Mouse (Mus musculus) forebrain, embryonic 15.5 days (tissue): Measurements from ENCODE around the gene Ifna9. TPM values are rescaled to one million over a fixed set of nuclear protein-coding genes. Genes with fewer than 3 reads are reported as not detected.
"Not testable (repeated sequence)": the region's sequence is repeated elsewhere in the genome, so short reads cannot be mapped to it uniquely, and the experiment has no call there.

Experiments used
- ATAC-seq: fragments of 200-750 bp; cut with Nextera tagmentation; replicated peaks from 2 replicates; pipeline ENCODE4 v1.8.0; 2017; ENCODE audit warnings: mild to moderate bottlenecking, moderate TSS enrichment, moderate library complexity
- H3K27ac ChIP-seq: fragments of 300-500 bp; sonication (generic); replicated peaks from 2 replicates; pipeline ENCODE4 v1.5.1; 2015; ENCODE audit warnings: mild to moderate bottlenecking, inconsistent platforms
- H3K27me3 ChIP-seq: fragments of 300-500 bp; sonication (generic); 2 replicates; pipeline ENCODE4 v1.6.1; 2015; ENCODE audit warnings: inconsistent platforms
- H3K36me3 ChIP-seq: fragments of 300-500 bp; sonication (generic); 2 replicates; pipeline ENCODE4 v1.6.1; 2015; ENCODE audit warnings: mild to moderate bottlenecking, inconsistent platforms
- H3K4me1 ChIP-seq: fragments of 300-500 bp; sonication (generic); 2 replicates; pipeline ENCODE4 v1.6.1; 2015; ENCODE audit warnings: inconsistent platforms
- H3K4me2 ChIP-seq: fragments of 300-500 bp; sonication (generic); replicated peaks from 2 replicates; pipeline ENCODE4 v1.6.1; 2015; ENCODE audit warnings: mild to moderate bottlenecking, inconsistent platforms
- H3K4me3 ChIP-seq: fragments of 300-500 bp; sonication (generic); 2 replicates; pipeline ENCODE4 v1.5.1; 2015; ENCODE audit warnings: mild to moderate bottlenecking, inconsistent platforms
- H3K9ac ChIP-seq: fragments of 300-500 bp; sonication (generic); replicated peaks from 2 replicates; pipeline ENCODE4 v1.6.1; 2015; ENCODE audit warnings: mild to moderate bottlenecking, inconsistent platforms
- H3K9me3 ChIP-seq: fragments of 300-500 bp; sonication (generic); 2 replicates; pipeline ENCODE4 v1.6.1; 2016; ENCODE audit warnings: inconsistent platforms
- WGBS: fragments of 180-500 bp; shearing (Covaris S2); methylation state at CpG from one replicate; pipeline ENCODE4 v1.1.7; 2015; ENCODE audit warnings: mixed read lengths; 5-methylcytosine and 5-hydroxymethylcytosine counted together
- polyA plus RNA-seq: library from polyadenylated mRNA; unstranded; fragments of >200 nt; fragmentation: Nextera tagmentation; extraction: Ambion mirVana; gene quantifications from 2 replicates; pipeline ENCODE4 v1.2.1, GENCODE M21; 2015

Gene Ifna9
- not detected in 2 replicates for polyA plus RNA-seq

DNA sequence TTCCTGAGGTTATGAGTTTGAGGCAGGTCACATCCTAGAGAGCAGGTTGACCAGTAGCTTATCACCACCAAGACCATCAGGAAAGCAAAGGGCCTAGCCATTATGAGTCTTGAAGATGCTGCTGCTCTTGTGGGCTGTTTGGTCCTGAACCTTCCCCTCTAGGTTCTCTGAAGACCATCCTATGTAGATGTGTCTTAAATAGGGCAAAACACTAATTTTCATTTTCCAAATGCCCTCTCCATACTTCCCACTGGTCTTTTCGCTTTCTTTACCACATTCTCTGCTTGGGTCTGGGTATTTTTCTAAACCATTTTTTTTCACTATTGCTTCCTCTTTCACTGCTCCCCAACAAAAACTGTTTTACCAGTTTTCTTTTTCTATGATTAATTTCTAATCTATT is at the start of gene Ifna9:
Gene Ifna9, minus strand, starts transcription at position 101 of the 400 bp plus-strand sequence.
- 87% methylated on average over 1 of the region's 1 CpGs for WGBS
- H3K4me2 ChIP-seq, result no peak within 1 kb of the TSS
- H3K9me3 ChIP-seq, result no peaks in the 10 kb centered on the region
- ATAC-seq, result no peak
- H3K9ac ChIP-seq, result no peak within 1 kb of the TSS
- H3K27ac ChIP-seq, result no peak within 1 kb of the TSS
- H3K4me3 ChIP-seq, result no peak within 1 kb of the TSS
- no peaks in the 10 kb centered on the region for H3K27me3 ChIP-seq
- no peaks in the 10 kb centered on the region for H3K36me3 ChIP-seq
- no peaks in the 10 kb centered on the region for H3K4me1 ChIP-seq

- Histone ChIP-seq H3K4me1 (no peaks in the 10 kb centered on the region), H3K27ac (no peak overlapping the region), H3K9ac (no peak overlapping the region), H3K4me3 (peak overlapping the region; percentile 18), H3K27me3 (no peaks in the 10 kb centered on the region), H3K36me3 (no peaks in the 10 kb centered on the region), H3K4me2 (peak overlapping the region; percentile 17; the same call in 1 of the 2 replicates), H3K9me3 (no peaks in the 10 kb centered on the region)
- peak; percentile 98 for ATAC-seq
- 8% methylated on average over 11 of the region's 11 CpGs for WGBS
Observed at GRCm38 (mm10) chr4:88641077-88641831, 49.1 kb upstream of the Ifna9 start.

DNA sequence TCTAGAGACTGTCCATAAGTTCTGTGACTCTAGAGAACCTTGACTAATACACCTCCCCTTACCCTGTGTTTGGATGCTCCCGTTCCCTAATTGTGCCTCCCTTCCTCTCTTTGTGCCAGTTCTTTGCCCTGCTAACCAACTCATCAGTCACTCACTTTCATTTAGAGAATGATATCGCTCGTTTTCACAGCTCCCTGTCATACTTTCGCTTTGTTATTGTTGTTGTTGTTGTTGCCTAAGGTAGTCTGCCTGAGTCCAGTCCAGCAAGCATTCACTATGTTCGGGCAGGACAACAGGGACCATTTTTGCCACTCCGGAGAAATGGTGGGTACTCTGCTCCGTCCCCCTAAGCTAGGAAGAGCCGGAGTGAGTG is 48.5 kb upstream of the Ifna9 start:
- no peak overlapping the region for H3K27ac ChIP-seq
- H3K27me3 ChIP-seq, result no peaks in the 10 kb centered on the region
- H3K4me1 ChIP-seq, result no peaks in the 10 kb centered on the region
- peak overlapping the region; percentile 17; the same call in 1 of the 2 replicates for H3K4me2 ChIP-seq
- no peaks in the 10 kb centered on the region for H3K9me3 ChIP-seq
- peak; percentile 15; the same call in 1 of the 2 replicates for ATAC-seq
- H3K4me3 ChIP-seq, result peak overlapping the region; percentile 18
- WGBS, result 57% methylated on average over 8 of the region's 8 CpGs
- H3K36me3 ChIP-seq, result no peaks in the 10 kb centered on the region
- H3K9ac ChIP-seq, result no peak overlapping the region

DNA sequence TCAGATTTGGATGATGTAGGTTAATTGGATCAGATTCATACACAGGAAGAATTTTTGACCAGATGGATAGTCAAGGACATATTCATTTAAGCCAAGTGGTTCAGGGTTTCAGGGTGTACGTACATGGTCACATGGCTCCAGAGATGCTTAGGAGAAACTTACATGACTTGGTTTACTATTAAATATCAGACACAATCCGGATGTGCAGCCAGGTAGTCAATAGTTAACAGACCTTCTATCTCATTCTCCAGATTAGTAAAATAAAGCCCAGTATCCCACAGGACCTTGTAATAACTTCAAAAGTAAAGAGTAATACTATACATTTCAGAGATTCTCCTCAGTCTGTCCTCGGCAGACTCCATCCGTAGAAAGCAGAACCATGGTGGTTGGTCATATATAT is 42.1 kb upstream of the Ifna9 start, which contains the start of gene C87499:
Gene C87499, minus strand, starts transcription at position 101 of the 400 bp plus-strand sequence.
- H3K4me3 ChIP-seq, result no peak within 1 kb of the TSS
- H3K36me3 ChIP-seq, result no peaks in the 10 kb centered on the region
- no peak within 1 kb of the TSS for H3K4me2 ChIP-seq
- H3K9me3 ChIP-seq, result no peaks in the 10 kb centered on the region
- no peaks in the 10 kb centered on the region for H3K27me3 ChIP-seq
- no peak within 1 kb of the TSS for H3K9ac ChIP-seq
- WGBS, result 91% methylated on average over 4 of the region's 4 CpGs
- no peak within 1 kb of the TSS for H3K27ac ChIP-seq
- no peak for ATAC-seq
- no peaks in the 10 kb centered on the region for H3K4me1 ChIP-seq

GRCm38 (mm10) chr4:88603276-88603675 is 11.1 kb upstream of the Ifna9 start, which contains the start of gene Ifna12:
Gene Ifna12 (minus strand): TSS chr4:88603376.
- no peaks in the 10 kb centered on the region for H3K27me3 ChIP-seq
- no peak within 1 kb of the TSS for H3K27ac ChIP-seq
- no peaks in the 10 kb centered on the region for H3K4me1 ChIP-seq
- no peak for ATAC-seq
- no peak within 1 kb of the TSS for H3K4me2 ChIP-seq
- no peaks in the 10 kb centered on the region for H3K36me3 ChIP-seq
- no peaks in the 10 kb centered on the region for H3K9me3 ChIP-seq
- H3K9ac ChIP-seq, result no peak within 1 kb of the TSS
- H3K4me3 ChIP-seq, result no peak within 1 kb of the TSS

- WGBS, result 78% methylated on average over 1 of the region's 1 CpGs
Observed at GRCm38 (mm10) chr4:88571698-88572097, 20.5 kb downstream of the Ifna9 start, which contains the start of gene Ifna14. Gene Ifna14 (minus strand): TSS chr4:88571798.

GRCm38 (mm10) chr4:88561791-88562190 is 30.4 kb downstream of the Ifna9 start:
- ATAC-seq, result no peak
- no peaks in the 10 kb centered on the region for H3K36me3 ChIP-seq

More at GRCm38 (mm10) chr4:88571698-88572097, 20.5 kb downstream of the Ifna9 start, which contains the start of gene Ifna14:
- Histone ChIP-seq H3K4me1 (no peaks in the 10 kb centered on the region), H3K9me3 (no peaks in the 10 kb centered on the region), H3K9ac (no peak within 1 kb of the TSS), H3K4me2 (no peak within 1 kb of the TSS), H3K27ac (no peak within 1 kb of the TSS), H3K4me3 (no peak within 1 kb of the TSS), H3K27me3 (no peaks in the 10 kb centered on the region), H3K36me3 (no peaks in the 10 kb centered on the region)
- ATAC-seq, result no peak

DNA sequence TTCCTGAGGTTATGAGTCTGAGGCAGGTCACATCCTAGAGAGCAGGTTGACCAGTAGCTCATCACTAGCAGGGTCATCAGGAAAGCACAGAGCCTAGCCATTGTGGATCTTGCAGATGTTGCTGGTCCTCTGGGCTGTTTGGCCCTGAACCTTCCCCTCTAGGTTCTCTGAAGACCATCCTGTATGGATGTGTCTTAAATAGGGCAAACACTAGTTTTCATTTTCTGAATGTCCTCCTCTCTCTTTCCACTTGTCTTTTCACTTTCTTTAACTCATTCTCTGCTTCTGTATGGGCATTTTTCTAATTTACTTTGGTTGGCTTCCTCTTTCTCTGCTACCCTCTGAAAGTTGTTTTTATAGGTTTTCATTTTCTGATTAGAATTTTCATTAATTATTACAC is 34.0 kb downstream of the Ifna9 start, which contains the start of gene Ifna15:
Gene Ifna15, minus strand, starts transcription at position 101 of the 400 bp plus-strand sequence.
- not testable (repeated sequence) for H3K27me3 ChIP-seq, H3K4me2 ChIP-seq, ATAC-seq, H3K27ac ChIP-seq, H3K9ac ChIP-seq, H3K4me3 ChIP-seq, H3K9me3 ChIP-seq, H3K4me1 ChIP-seq, H3K36me3 ChIP-seq

More at GRCm38 (mm10) chr4:88561791-88562190, 30.4 kb downstream of the Ifna9 start:
- no peak overlapping the region for H3K4me2 ChIP-seq
- H3K27ac ChIP-seq, result no peak overlapping the region
- H3K4me1 ChIP-seq, result no peaks in the 10 kb centered on the region
- H3K4me3 ChIP-seq, result no peak overlapping the region
- no peak overlapping the region for H3K9ac ChIP-seq
- no peaks in the 10 kb centered on the region for H3K9me3 ChIP-seq
- 100% methylated on average over 1 of the region's 1 CpGs for WGBS
- no peaks in the 10 kb centered on the region for H3K27me3 ChIP-seq

- no peaks in the 10 kb centered on the region; the same call in 1 of the 2 replicates for H3K27me3 ChIP-seq
- 33% methylated on average over 22 of the region's 22 CpGs for WGBS
- no peaks in the 10 kb centered on the region for H3K9me3 ChIP-seq
- peak overlapping the region; percentile 15; the same call in 1 of the 2 replicates for H3K4me3 ChIP-seq
- H3K4me2 ChIP-seq, result peak overlapping the region; percentile 33
- no peak overlapping the region for H3K27ac ChIP-seq
- H3K9ac ChIP-seq, result no peak overlapping the region
- H3K36me3 ChIP-seq, result no peaks in the 10 kb centered on the region
- H3K4me1 ChIP-seq, result no peaks in the 10 kb centered on the region
- peak; percentile 70; the same call in 1 of the 2 replicates for ATAC-seq
Observed at GRCm38 (mm10) chr4:88550161-88550945, 41.8 kb downstream of the Ifna9 start.

DNA sequence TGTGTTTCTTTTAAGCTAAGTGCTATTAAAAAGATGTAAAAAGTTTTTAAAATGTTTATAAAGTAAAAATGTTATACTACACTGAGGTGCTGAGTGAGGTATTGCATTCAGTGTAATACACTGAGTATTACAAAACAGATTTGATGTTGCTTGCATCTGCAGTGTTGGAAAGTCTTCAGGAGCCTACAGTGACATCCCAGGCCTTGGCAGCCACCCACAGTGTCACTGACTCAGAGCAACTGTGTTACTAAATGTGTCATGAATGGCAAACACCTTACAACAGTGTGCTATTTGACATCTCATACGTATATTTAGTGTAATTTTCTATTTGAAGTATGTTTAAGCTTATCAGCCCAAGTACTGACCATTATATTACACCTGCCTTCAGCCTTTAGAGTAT is 44.2 kb downstream of the Ifna9 start:
- H3K36me3 ChIP-seq, result no peaks in the 10 kb centered on the region
- 71% methylated on average over 1 of the region's 1 CpGs for WGBS

DNA sequence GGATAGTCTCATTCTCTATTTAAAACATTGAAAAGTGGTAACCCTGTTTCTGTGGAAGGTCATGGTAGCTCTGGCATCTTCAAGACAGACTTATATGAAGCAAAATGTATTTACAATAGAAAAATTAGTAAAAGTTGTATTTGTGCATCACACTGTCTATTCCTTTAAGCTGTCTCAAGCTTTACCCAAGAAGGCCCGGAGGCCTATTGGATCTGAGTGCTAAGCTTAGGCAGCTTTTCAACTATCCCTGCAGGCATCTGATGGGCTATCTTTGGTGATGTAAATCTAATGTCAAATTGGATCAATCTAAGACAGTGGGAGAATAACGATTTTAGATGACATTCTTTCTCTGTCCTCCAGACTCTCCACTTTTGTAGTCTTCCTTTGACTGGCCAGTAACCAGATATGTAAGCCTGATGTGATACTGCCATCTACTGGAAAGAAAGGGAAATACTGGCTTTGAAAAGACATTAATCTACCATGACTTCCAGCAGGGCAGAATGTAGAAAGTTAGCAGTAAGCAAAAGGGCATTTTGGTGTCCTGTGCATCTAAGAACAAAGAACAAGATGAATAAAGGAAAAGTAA is 48.4 kb downstream of the Ifna9 start:
- 44% methylated on average over 2 of the region's 2 CpGs for WGBS
- H3K4me3 ChIP-seq, result no peak overlapping the region
- no peak overlapping the region for H3K9ac ChIP-seq
- H3K36me3 ChIP-seq, result no peaks in the 10 kb centered on the region
- peak; percentile 73 for ATAC-seq
- no peaks in the 10 kb centered on the region for H3K9me3 ChIP-seq
- H3K27me3 ChIP-seq, result no peaks in the 10 kb centered on the region; the same call in 1 of the 2 replicates
- H3K4me1 ChIP-seq, result no peaks in the 10 kb centered on the region
- no peak overlapping the region for H3K27ac ChIP-seq
- no peak overlapping the region for H3K4me2 ChIP-seq

More for the DNA sequence above, 44.2 kb downstream of the Ifna9 start:
- ATAC-seq, result no peak
- no peaks in the 10 kb centered on the region for H3K4me1 ChIP-seq
- no peak overlapping the region for H3K4me2 ChIP-seq
- no peak overlapping the region for H3K4me3 ChIP-seq
- no peak overlapping the region for H3K27ac ChIP-seq
- H3K9me3 ChIP-seq, result no peaks in the 10 kb centered on the region
- no peak overlapping the region for H3K9ac ChIP-seq
- no peaks in the 10 kb centered on the region; the same call in 1 of the 2 replicates for H3K27me3 ChIP-seq
